Mouse (Mus musculus) left cerebral cortex, adult 8-10 months (tissue): ENCODE measurements around the gene Ndufb4. TPM values are rescaled to one million over a fixed set of nuclear protein-coding genes. Genes with fewer than 3 reads are reported as not detected.
"Not testable (repeated sequence)": the region's sequence is repeated elsewhere in the genome, so short reads cannot be mapped to it uniquely, and the experiment has no call there.

ENCODE experiments used
- DNase-seq, 2 experiments: peaks; one replicate each; pipeline ENCODE4 v3.0.0; 2022; ENCODE audit warnings: low spot score in 2 of 2
- total RNA-seq, 4 experiments: library from RNA; stranded (reverse); gene quantifications; 2 replicates each; pipeline ENCODE4 v1.2.4; 2022

Gene Ndufb4
- total RNA-seq, result 10 to 100 TPM; 62.1 to 83.1 (median 75.9) TPM

- peak; percentile 77 to 95 for DNase-seq
These were observed at the start of gene Ndufb4 for GRCm38 (mm10) chr16:37653731-37654657. Gene Ndufb4 (minus strand): TSS chr16:37654453.

- DNase-seq, result no peak
These were observed 49.6 kb upstream of the Ndufb4 start for GRCm38 (mm10) chr16:37703884-37704283.

- not testable (repeated sequence) for DNase-seq
These were observed 45.8 kb upstream of the Ndufb4 start for GRCm38 (mm10) chr16:37700071-37700470.

GRCm38 (mm10) chr16:37698767-37699166 lies 44.5 kb upstream of the Ndufb4 start:
- no peak for DNase-seq

DNA sequence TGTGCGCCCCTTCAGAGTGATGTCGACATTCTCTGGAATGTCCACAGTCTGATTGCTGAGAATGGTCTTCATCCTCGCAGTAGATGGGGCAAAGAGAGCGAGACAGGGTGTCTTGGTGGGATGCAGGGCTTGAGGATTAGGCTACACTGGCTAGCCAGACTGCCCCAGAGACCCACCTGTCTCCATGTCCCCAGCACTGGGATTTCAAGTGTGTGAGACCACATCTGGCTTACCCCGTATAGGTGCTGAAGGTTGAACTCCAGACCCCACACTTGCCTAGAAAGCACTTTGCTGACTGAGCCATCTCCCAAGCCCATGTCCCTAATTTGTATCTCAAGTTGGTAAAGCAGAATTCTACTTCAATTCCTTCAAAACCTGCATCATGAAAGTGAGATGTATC lies 43.0 kb upstream of the Ndufb4 start:
- DNase-seq, result no peak

- DNase-seq, result no peak
These were observed 36.9 kb upstream of the Ndufb4 start for GRCm38 (mm10) chr16:37690932-37691730.

DNA sequence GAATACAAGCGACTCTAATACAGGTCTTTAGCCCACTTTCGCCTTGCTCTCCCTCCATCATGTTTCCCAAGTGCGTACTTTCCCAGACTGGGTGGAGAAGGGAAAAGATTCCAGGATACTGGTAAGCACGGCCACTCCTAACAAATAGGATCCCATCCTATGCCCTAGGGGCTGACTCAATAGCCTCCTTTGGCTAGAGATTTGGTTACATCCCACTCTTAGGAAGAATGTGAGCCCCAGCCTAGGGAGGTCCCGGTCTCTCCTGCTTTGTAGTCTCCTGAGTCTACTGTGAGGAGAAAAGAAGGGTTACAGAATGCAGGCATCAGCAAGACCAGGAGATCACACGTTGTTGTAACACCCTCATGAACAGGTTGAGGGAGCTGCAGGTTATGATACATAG lies 36.2 kb upstream of the Ndufb4 start:
- DNase-seq, result no peak

DNA sequence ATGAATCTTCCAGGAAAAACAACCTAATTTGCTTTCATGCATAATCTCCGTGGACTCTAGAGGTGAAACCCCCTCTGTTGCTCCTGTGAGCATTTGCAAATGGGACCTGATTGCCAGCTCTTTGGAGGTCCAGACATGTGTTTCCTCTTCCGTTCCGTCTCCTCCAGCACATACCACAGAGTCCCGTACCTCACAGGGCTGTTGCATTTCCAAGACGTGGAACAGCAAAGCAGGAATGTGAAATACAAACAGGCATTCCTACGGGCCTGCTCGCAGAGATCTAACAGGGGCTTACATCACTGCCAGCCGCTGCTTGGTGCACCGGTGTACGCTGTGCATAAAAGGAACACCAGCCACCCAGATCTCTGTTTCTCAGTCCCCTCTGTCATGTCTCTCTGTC lies 35.7 kb upstream of the Ndufb4 start:
- no peak for DNase-seq

DNA sequence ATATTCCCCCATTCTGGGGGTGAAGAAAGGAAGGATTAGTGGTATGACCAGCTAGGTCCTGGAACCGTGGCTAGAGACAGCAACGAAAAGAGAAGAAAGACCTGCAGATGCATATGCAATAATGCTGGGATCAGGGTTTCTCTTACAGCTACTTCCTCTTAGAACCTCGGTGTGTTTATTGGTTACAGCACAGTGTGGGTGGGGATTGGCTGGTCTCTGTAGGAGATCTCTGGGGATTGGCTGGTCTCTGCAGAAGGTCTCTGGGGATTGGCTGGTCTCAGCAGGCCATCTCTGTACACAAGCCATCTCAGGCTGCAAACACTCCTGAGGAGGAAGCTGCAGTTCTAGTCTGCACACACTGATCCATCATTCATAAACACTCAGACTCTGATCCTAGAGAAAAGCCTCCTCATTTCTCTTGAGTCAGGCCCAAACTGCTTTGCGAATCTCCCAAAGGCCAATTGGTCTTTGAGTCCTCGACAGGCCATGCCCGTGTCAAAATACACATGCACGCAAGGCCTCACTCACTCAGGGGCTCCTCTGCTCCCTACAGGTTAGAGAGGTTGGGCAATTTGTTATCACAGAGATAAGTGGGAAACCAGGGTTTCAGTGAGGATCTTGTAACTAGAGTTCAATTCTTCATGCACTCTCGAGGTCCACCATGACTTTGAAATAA lies 35.1 kb upstream of the Ndufb4 start:
- DNase-seq, result no peak

GRCm38 (mm10) chr16:37688181-37688580 lies 33.9 kb upstream of the Ndufb4 start:
- DNase-seq, result no peak

GRCm38 (mm10) chr16:37687301-37687980 lies 33.2 kb upstream of the Ndufb4 start:
- DNase-seq, result no peak

DNA sequence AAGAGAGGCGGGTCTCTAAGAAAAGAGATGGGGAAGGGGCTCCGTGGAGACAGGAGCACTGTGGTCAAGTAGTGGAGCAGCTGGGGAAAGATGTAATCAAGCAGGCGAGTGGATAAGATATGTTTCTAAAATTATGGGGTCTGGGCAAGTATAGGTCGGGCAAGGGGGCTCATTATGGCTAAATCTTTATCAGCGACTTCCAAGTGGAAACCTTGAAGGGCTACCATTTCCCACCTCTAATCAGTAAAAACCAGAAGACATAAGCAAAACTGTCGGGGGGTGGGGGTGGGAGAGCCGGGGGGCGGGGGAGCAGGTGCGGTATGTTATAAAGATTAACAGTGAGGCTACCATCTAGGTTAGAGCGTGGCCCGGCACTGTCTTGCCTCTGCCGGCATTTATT lies 32.6 kb upstream of the Ndufb4 start:
- no peak for DNase-seq

DNA sequence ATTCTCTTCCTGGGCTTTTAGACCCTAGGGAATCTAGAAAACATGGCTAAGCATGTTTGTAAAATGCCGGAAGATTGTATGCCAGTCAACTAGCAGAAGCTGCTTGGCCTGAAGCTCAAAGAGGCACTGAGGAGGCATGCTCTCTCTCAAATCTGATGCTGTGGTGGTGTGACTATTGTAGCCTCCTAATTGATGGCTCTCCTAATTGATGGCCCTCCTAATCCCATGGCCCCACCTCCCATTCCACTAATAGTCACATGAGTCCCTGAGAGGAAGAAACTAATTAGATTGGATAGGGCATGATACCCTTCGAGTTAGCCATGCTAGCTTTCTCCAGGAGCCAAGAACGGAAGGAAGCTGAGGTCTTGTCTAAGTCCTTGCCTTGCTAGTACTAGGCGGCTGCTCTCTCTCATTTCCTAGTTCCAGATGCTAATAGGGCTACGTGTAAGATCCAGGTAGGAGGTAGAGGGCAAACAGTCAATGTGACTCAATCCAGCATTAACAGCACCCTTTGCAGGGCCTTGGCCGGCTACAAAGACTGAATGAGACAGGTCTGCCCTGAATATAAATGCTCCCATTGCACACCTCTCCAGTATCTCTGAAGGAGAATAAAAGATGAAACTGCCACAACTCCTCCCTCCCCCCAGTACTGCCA lies 31.8 kb upstream of the Ndufb4 start:
- peak in 1 of 2 experiments; percentile 39 for DNase-seq

GRCm38 (mm10) chr16:37684634-37685441 lies 30.6 kb upstream of the Ndufb4 start:
- DNase-seq, result peak; percentile 65 to 76

- DNase-seq, result no peak
These were observed 30.0 kb upstream of the Ndufb4 start for GRCm38 (mm10) chr16:37684259-37684633.

DNA sequence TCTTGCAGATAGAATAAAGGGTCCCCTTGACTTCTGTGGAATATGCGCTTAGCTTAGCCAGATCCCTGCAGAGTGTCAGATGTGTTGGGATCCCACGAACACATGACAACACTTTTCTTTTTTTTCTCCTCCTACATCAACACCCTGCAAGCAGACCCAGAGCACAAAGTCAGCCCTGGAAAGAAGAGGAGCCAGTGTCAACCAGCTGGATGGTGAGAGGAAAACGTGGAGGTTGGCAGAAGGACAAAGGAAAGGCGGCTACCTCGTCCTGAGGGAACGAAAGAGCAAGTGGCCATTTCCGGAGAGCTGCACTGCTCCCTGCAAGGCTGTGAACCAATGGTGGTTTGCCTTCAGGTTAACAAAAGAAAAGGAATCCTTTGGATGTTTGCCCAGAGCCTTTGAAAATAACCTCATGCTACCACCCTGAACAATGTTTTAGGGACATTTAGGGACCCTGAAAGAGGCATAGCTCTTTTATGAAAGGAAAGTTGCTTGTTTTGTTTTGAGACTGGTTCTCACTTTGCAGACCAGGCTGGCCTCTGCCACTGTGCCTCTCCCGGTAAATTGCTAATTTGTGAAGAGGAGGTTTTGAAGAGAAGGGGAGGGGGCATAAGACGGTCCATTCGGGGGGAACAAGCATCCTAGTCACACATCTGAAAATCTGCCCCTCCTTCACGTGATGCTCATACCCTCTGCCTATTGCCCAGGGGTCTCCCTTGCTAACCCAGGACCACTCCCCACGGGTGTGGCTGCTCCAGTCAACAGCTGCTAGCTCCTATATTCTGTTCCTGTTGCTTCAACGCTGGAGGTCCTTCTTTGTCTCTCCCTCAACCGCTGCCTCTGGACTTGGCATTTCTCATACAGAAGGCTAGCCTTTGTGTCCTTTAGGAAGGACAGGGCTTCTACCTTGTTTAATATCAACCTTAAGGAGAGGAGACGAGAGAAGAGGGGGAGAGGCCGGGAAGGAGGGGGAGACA lies 29.2 kb upstream of the Ndufb4 start:
- DNase-seq, result peak in 1 of 2 experiments; percentile 46

DNA sequence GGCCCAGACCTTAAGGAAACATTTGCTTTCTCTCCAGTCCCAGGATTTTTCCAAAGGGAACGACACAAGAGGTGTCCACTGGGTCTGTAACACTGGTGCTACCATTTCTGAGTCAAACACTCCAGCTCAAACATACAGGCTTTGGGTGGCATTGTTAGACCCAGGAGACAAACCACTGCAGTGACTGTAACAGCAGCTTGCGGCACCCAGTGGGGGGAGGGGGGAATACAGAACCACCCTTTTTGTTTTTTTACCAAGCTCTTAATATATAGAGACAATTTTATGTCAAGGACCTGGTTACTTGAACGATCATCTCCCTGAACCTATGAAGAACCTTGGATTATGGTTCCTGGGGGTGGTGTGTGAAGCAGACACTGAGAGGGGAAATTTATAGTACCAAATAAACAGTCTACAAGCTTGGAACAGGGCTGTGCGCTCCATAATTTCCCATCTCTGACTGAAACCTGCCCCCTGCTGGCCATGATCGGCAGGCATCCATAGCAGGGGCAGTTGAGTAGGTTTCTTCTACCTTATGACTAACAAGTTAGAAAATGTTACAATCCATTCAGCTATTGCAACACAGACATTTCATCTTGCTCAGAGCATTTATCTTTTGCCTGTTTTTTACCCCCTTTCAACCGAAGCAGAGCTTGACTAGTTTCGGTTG lies 28.2 kb upstream of the Ndufb4 start:
- DNase-seq, result peak; percentile 80 to 94

DNA sequence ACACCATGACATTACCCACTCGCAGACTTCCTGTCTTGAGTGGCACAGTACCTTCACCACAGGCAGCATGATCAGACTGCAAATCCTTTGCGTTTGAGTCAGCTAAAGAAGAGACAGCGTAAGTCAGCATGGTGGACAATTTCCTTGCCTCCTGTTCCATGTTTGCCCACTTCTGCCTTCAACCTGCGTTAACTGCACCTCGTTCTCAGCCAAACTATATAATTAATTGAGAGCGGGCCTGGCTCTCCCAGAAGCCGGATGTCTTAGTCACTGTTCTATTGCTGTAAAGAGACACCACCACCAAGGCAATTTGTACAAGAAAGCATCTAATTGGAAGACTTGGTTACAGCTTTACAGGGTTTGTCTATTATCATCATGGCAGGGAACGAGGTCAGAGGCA lies 26.6 kb upstream of the Ndufb4 start:
- DNase-seq, result no peak
